Mouse (Mus musculus) stomach, postnatal 0 days (tissue): ENCODE results near the gene Camkk1.

ENCODE experiments used
- CTCF ChIP-seq: IDR thresholded peaks from 2 replicates; pipeline ENCODE4 v1.5.1; 2016; ENCODE audit warnings: antibody characterized with exemption, low read depth, mild to moderate bottlenecking, moderate library complexity
- EP300 ChIP-seq: optimal IDR thresholded peaks from 2 replicates; pipeline ENCODE3; 2016; ENCODE audit warnings: antibody characterized with exemption

- TF ChIP-seq CTCF (no peak), EP300 (no peak)
Observed at GRCm38 (mm10) chr11:73024236-73024904, 5.6 kb downstream of the Camkk1 start.
